Mouse (Mus musculus) liver, postnatal 0 days (tissue): ENCODE results near the gene Nbeal2. TPM values are rescaled to one million over a fixed set of nuclear protein-coding genes. Genes with fewer than 3 reads are reported as not detected.

Experiments used
- ATAC-seq: fragments of 200-750 bp; cut with Nextera tagmentation; 2 replicates; pipeline ENCODE4 v1.8.0; 2017; ENCODE audit warnings: mild to moderate bottlenecking, moderate library complexity
- DNase-seq: peaks from one replicate; pipeline ENCODE4 v3.0.0-alpha.2; 2016
- H3K27ac ChIP-seq: fragments of 300-500 bp; sonication (generic); 2 replicates; pipeline ENCODE4 v1.5.1; 2014; ENCODE audit warnings: antibody characterized with exemption, moderate library complexity, mild to moderate bottlenecking, low read depth
- H3K27me3 ChIP-seq: fragments of 300-500 bp; sonication (generic); 2 replicates; pipeline ENCODE4 v1.6.1; 2014; ENCODE audit warnings: low read length, control low read depth, mixed read lengths; ENCODE audit not compliant: insufficient read depth
- H3K36me3 ChIP-seq: fragments of 300-500 bp; sonication (generic); replicated peaks from 2 replicates; pipeline ENCODE4 v1.6.1; 2014; ENCODE audit warnings: mild to moderate bottlenecking, control low read depth, low read length, moderate library complexity, mixed read lengths; ENCODE audit not compliant: insufficient read depth
- H3K4me1 ChIP-seq: fragments of 300-500 bp; sonication (generic); 2 replicates; pipeline ENCODE4 v1.6.1; 2014; ENCODE audit warnings: antibody characterized with exemption, mild to moderate bottlenecking, control low read depth; ENCODE audit not compliant: insufficient read depth
- H3K4me2 ChIP-seq: fragments of 300-500 bp; sonication (generic); 2 replicates; pipeline ENCODE4 v1.6.1; 2014; ENCODE audit warnings: low read depth, mild to moderate bottlenecking, low read length, moderate library complexity, mixed read lengths
- H3K4me3 ChIP-seq: fragments of 300-500 bp; sonication (generic); 2 replicates; pipeline ENCODE4 v1.5.1; 2014; ENCODE audit warnings: low read depth, low read length
- H3K9ac ChIP-seq: fragments of 300-500 bp; sonication (generic); replicated peaks from 2 replicates; pipeline ENCODE4 v1.6.1; 2014; ENCODE audit warnings: mild to moderate bottlenecking, moderate library complexity
- H3K9me3 ChIP-seq: fragments of 300-500 bp; sonication (generic); 2 replicates; pipeline ENCODE4 v1.6.1; 2016; ENCODE audit warnings: mild to moderate bottlenecking, control low read depth, low read length, mixed read lengths
- CTCF ChIP-seq: sonication (generic); IDR thresholded peaks from 2 replicates; pipeline ENCODE4 v1.5.1; 2016; ENCODE audit warnings: antibody characterized with exemption, low read depth
- EP300 ChIP-seq: IDR thresholded peaks from 2 replicates; pipeline ENCODE4 v1.6.1; 2016; ENCODE audit warnings: antibody characterized with exemption, low read depth, mild to moderate bottlenecking
- WGBS: fragments of 180-500 bp; shearing (Covaris S2); extraction: QIAGEN DNeasy Blood & Tissue Kit; methylation state at CpG from one replicate; pipeline ENCODE4 v1.1.7; 2014; ENCODE audit not compliant: insufficient replicate concordance; 5-methylcytosine and 5-hydroxymethylcytosine counted together
- polyA plus RNA-seq: library from polyadenylated mRNA; unstranded; fragments of >200 nt; fragmentation: Nextera tagmentation; extraction: Ambion mirVana; gene quantifications from 2 replicates; pipeline ENCODE4 v1.2.1, GENCODE M21; 2015

Nbeal2 gene
- polyA plus RNA-seq, 1 experiment from 2014 or later: 2.0 TPM

DNA sequence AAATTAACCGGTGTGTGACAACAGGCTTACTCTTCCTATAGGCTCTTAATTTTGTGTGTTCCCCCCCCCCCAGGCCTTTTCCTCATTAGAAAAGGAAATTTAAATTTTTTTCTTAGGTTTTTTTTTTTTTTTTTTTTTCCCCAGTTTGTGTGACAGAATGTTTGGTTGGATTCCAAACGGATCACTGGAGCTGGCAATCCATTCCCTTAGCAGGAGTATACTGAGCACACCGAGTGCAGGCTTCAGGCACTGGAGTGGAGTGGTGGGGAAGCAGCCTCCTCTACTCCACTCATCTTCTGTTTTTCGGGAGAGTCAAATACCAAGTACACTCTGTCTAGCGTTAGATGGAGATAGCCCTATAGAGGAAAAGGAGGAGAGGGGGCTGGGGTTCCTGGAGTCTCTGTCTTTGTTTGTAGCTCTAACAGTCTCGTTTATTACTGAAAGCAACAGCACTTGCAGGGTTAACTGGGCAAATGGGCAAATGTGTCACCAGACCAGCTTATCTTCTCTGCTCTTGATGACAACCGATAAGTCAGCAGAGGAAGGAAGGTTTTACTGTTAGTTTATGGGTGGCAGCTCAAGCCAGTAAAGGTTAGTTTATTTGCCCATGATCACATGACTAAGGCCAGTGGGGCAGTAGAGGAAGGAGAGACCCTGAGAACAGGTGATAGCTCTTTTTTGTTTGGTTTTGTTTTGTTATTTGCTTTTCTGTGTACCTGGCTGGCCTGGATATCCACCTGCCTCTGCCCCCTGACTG is 7.1 kb upstream of the Nbeal2 start:
- H3K4me3 ChIP-seq: no peak overlapping the region
- H3K27me3 ChIP-seq: no peaks in the 10 kb centered on the region
- H3K9ac ChIP-seq: peak overlapping the region; percentile 35; the same call in 1 of the 2 replicates
- H3K27ac ChIP-seq: peak overlapping the region; percentile 31; the same call in 1 of the 2 replicates
- H3K4me2 ChIP-seq: peak overlapping the region; percentile 16; the same call in 1 of the 2 replicates
- peaks cover 65% of the 10 kb centered on the region for H3K4me1 ChIP-seq
- ATAC-seq (no peak), DNase-seq (no peak)
- WGBS: 52% methylated on average over 7 of the region's 7 CpGs
- 0 out of 2 replicates have a peak, but pooled peaks cover 3% of the 10 kb centered on the region for H3K36me3 ChIP-seq
- TF ChIP-seq CTCF (no peak), EP300 (no peak)
- no peaks in the 10 kb centered on the region for H3K9me3 ChIP-seq

DNA sequence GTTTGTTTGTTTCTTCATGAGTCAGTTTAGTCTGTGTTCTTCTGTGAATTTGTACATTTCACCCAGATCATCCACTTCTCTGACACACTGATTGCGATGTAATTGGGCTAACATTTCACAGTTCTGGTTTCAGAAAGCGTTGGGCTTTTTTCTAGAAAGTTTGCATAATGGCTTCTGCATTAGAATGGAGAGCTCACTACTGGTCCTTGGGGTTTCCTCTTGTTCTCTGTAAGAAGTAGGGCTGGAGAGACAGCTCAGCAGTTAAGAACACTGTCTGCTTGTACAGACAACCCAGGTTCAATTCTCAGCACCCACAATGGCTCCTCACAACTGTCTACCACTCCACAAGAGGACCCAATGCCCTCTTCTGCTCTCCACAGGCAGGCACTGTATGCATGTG is 6.2 kb upstream of the Nbeal2 start:
- 78% methylated on average over 2 of the region's 2 CpGs for WGBS
- TF ChIP-seq CTCF (no peak), EP300 (no peak)
- H3K27me3 ChIP-seq: no peaks in the 10 kb centered on the region
- no peaks in the 10 kb centered on the region for H3K9me3 ChIP-seq
- no peak overlapping the region for H3K4me3 ChIP-seq
- DNase-seq (no peak), ATAC-seq (no peak)
- H3K36me3 ChIP-seq: 0 out of 2 replicates have a peak, but pooled peaks cover 3% of the 10 kb centered on the region
- H3K9ac ChIP-seq: no peak overlapping the region
- H3K4me1 ChIP-seq: peaks cover 69% of the 10 kb centered on the region
- no peak overlapping the region for H3K4me2 ChIP-seq
- H3K27ac ChIP-seq: no peak overlapping the region

DNA sequence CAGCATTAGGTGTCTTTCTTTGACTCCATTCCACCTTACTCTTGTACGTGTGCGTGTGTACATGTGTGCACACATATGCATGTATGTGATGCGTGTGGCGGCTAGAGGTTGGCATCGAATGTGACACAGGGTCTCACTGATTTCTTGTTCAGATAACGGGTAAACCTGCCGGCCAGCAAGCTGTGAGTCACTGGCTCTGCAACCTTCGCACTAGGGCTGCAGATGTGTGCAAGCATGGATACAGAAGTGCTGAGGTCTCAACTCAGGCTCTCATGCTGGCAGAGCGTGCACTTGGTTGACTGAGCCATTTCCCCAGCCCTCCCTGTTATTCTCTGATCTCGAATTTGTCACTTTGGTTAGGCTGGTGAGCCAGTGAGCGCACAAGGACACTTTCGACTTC is 5.6 kb upstream of the Nbeal2 start:
- WGBS: 85% methylated on average over 12 of the region's 12 CpGs
- TF ChIP-seq CTCF: no peak
- no peak for TF ChIP-seq EP300
- DNase-seq (no peak), ATAC-seq (no peak)
- peaks cover 70% of the 10 kb centered on the region for H3K4me1 ChIP-seq
- H3K4me3 ChIP-seq: no peak overlapping the region
- H3K4me2 ChIP-seq: no peak overlapping the region
- no peak overlapping the region for H3K27ac ChIP-seq
- H3K9ac ChIP-seq: no peak overlapping the region
- no peaks in the 10 kb centered on the region for H3K9me3 ChIP-seq
- H3K36me3 ChIP-seq: 0 out of 2 replicates have a peak, but pooled peaks cover 3% of the 10 kb centered on the region
- no peaks in the 10 kb centered on the region for H3K27me3 ChIP-seq

DNA sequence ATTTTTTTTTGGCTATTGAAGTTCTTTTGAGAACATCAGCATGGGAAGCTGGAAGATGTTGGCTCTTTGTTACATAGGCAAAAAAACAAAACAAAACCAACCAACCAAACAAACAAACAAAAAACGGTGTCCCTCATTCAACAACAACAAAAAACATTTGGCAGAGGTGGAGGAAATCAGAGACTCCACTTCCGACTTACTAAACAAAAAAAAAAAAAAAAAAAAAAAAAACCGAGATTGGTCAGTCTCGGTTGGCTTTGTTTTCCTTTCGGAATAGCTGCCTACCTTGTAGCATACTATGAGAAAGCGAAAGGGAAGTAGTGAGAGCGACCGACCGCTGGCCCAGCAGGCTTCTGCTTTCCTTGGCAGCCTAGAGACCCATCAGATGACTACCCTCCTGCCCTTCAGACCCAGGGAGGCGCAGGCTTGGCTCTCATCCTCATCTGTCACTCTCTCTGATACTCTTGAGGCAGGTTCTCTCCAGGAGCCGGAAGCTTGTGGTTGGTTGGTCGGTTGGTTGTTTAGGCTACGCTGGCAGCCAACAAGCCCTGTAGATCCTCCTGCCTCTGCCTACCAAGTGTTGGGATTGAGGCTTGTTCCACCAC is 3.6 kb upstream of the Nbeal2 start:
- WGBS: 27% methylated on average over 13 of the region's 13 CpGs
- Histone ChIP-seq H3K4me1 (peaks cover 71% of the 10 kb centered on the region), H3K4me2 (peak overlapping the region; percentile 73)

DNA sequence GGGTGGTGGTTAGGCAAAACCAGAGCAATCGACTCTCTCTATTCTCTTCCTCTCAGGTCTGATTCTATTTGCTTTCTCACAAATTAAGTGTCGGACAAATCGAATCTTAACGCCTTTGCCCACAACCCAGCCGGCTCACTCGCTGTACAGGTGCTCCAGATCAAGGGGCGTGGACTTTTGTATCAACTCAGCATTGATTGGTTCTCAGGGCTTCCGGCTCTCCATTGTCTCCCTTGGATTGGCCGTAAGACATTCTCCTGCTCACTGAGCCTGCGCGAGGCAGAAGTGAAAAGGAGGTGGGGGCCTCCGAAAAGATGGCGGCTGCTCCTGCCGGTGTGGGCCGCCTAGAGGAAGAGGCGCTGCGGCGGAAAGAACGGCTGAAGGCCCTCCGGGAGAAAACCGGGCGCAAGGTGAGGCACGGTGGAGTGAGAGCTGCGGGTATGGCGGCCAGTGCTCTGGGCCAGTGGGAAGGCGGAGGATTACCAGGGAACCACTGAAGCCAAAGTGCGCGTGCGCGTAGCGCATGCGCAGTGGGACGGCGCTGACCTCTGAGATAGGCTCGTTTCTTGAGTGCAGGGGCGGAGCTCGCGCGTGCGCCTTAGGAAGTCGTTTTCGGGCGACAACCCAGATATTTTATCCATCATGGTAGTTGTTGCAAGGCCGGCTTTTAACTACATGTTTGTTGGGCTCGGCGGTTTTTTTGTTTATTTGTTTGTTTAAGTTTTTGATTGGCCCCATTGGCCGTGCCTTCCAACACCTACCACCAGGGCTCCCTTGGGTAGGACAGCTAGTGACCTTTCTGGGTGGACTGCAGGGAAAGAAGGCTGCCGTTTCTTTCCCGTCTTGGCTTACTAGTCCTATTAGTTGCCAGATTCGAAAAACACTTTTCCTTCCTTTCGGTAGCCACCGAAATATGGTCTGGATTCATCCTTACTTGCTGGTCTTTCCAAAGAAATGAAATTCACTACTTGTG is 2.6 kb upstream of the Nbeal2 start, which contains the start of gene Ccdc12:
Gene Ccdc12, plus strand, starts transcription at position 255 of the 973 bp plus-strand sequence.
- Histone ChIP-seq H3K9me3 (no peaks in the 10 kb centered on the region), H3K4me3 (peak within 1 kb of the TSS; percentile 74), H3K9ac (peak within 1 kb of the TSS; percentile 83), H3K27ac (peak within 1 kb of the TSS; percentile 91), H3K4me1 (peaks cover 69% of the 10 kb centered on the region), H3K4me2 (peak within 1 kb of the TSS; percentile 73), H3K36me3 (0 out of 2 replicates have a peak, but pooled peaks cover 3% of the 10 kb centered on the region), H3K27me3 (peaks cover 15% of the 10 kb centered on the region)
- peak; percentile 21; the same call in 1 of the 2 replicates for TF ChIP-seq CTCF
- TF ChIP-seq EP300: peak; percentile 44; the same call in 1 of the 2 replicates
- DNase-seq (peak; percentile 95), ATAC-seq (peak; percentile 84)
- WGBS: under 1% methylated on average over 52 of the region's 52 CpGs

More for the DNA sequence above, 3.6 kb upstream of the Nbeal2 start:
- peak overlapping the region; percentile 83 for H3K9ac ChIP-seq
- H3K27me3 ChIP-seq: peaks cover 11% of the 10 kb centered on the region
- no peak for ATAC-seq
- peak overlapping the region; percentile 91 for H3K27ac ChIP-seq
- peak overlapping the region; percentile 74 for H3K4me3 ChIP-seq
- TF ChIP-seq CTCF: no peak
- no peak for TF ChIP-seq EP300
- H3K9me3 ChIP-seq: no peaks in the 10 kb centered on the region
- peak; percentile 63 for DNase-seq
- H3K36me3 ChIP-seq: 0 out of 2 replicates have a peak, but pooled peaks cover 3% of the 10 kb centered on the region
